In the genomic region with DNA sequence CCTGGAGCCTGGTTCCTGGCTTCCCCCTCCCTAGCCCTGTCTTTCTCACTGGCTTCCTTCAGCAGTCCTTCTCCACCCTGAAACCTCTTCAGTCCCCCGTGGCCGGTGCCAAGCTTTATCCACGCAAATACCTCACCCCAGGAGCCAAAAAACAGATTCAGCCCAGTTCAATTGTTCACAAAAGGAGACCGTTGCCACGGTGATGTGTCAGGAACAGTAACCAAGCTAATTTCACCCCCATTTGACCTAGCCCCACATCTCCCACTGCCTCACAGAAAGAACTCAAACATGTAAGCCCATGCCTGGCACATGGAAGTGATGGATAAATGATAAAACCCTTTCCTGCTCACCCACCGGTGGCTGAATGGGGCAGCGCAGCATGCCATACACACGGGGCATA, we compare ENCODE assay signal across 7 mouse cellular contexts. TPM values are rescaled to one million over a fixed set of nuclear protein-coding genes. Genes with fewer than 3 reads are reported as not detected.
DNase-seq lines count a peak whose midpoint lies in the region; ATAC-seq lines count a peak whose summit lies in the region.

No protein-coding gene starts in this region.

- no peak for ATAC-seq in lung, embryonic 15.5 days (ENCODE audit: borderline replicate concordance, extremely low read depth, low FRiP score, low TSS enrichment)
- no peak for ATAC-seq in embryonic facial prominence, embryonic 11.5 days (replicated peaks; ENCODE audit: insufficient number of reproducible peaks, low FRiP score, low TSS enrichment, low read depth)
- ATAC-seq in hindbrain, embryonic 13.5 days (ENCODE audit: low FRiP score): peak; percentile 56
- peak; percentile 52 for ATAC-seq in midbrain, embryonic 16.5 days
- ATAC-seq in monocyte, adult 5-6 weeks (replicated peaks; ENCODE audit: insufficient number of reproducible peaks, low FRiP score, low TSS enrichment, poor library complexity, severe bottlenecking): no peak

- H3K4me2 ChIP-seq in lung, embryonic 15.5 days: peak overlapping the region; percentile 81
- H3K4me2 ChIP-seq in embryonic facial prominence, embryonic 11.5 days (ENCODE audit: low read depth, low read length): peak overlapping the region; percentile 95
- peak overlapping the region; percentile 88 for H3K4me2 ChIP-seq in hindbrain, embryonic 13.5 days
- peak overlapping the region; percentile 98 for H3K4me2 ChIP-seq in midbrain, embryonic 16.5 days (ENCODE audit: low read length)

- H3K4me3 ChIP-seq in lung, embryonic 15.5 days: peak overlapping the region; percentile 51
- peak overlapping the region; percentile 47 for H3K4me3 ChIP-seq in embryonic facial prominence, embryonic 11.5 days (ENCODE audit: low read depth, low read length)
- peak overlapping the region; percentile 45 for H3K4me3 ChIP-seq in hindbrain, embryonic 13.5 days
- peak overlapping the region; percentile 51 for H3K4me3 ChIP-seq in midbrain, embryonic 16.5 days (ENCODE audit: low read depth, low read length)

- H3K9me3 ChIP-seq in lung, embryonic 15.5 days: no peaks in the 10 kb centered on the region
- no peaks in the 10 kb centered on the region for H3K9me3 ChIP-seq in embryonic facial prominence, embryonic 11.5 days (replicated peaks; ENCODE audit: control insufficient read depth, low read length)
- no peaks in the 10 kb centered on the region for H3K9me3 ChIP-seq in hindbrain, embryonic 13.5 days
- no peaks in the 10 kb centered on the region for H3K9me3 ChIP-seq in midbrain, embryonic 16.5 days (replicated peaks; ENCODE audit: control insufficient read depth, low read length, poor library complexity, severe bottlenecking)

- peak overlapping the region; percentile 51 for H3K9ac ChIP-seq in lung, embryonic 15.5 days
- no peak overlapping the region for H3K9ac ChIP-seq in embryonic facial prominence, embryonic 11.5 days (replicated peaks; ENCODE audit: low read length)
- peak overlapping the region; percentile 69; the same call in 1 of the 2 replicates for H3K9ac ChIP-seq in hindbrain, embryonic 13.5 days
- H3K9ac ChIP-seq in midbrain, embryonic 16.5 days (ENCODE audit: low read depth, low read length): peak overlapping the region; percentile 67

- 19% methylated on average over 8 of the region's 8 CpGs for WGBS in lung, embryonic 15.5 days
- WGBS in embryonic facial prominence, embryonic 11.5 days: 21% methylated on average over 8 of the region's 8 CpGs
- WGBS in hindbrain, embryonic 13.5 days: 3% methylated on average over 8 of the region's 8 CpGs
- WGBS in midbrain, embryonic 16.5 days: 4% methylated on average over 8 of the region's 8 CpGs

- H3K4me1 ChIP-seq in lung, embryonic 15.5 days: peaks cover 58% of the 10 kb centered on the region
- H3K4me1 ChIP-seq in embryonic facial prominence, embryonic 11.5 days (ENCODE audit: control insufficient read depth, insufficient read depth, low read length): peaks cover 18% of the 10 kb centered on the region
- H3K4me1 ChIP-seq in hindbrain, embryonic 13.5 days (replicated peaks): peaks cover 51% of the 10 kb centered on the region
- H3K4me1 ChIP-seq in midbrain, embryonic 16.5 days (ENCODE audit: control insufficient read depth, insufficient read depth, low read length): peaks cover 32% of the 10 kb centered on the region

- H3K36me3 ChIP-seq in lung, embryonic 15.5 days: no peaks in the 10 kb centered on the region
- H3K36me3 ChIP-seq in embryonic facial prominence, embryonic 11.5 days (replicated peaks; ENCODE audit: control insufficient read depth, insufficient read depth, low read depth, low read length): no peaks in the 10 kb centered on the region
- no peaks in the 10 kb centered on the region for H3K36me3 ChIP-seq in hindbrain, embryonic 13.5 days
- H3K36me3 ChIP-seq in midbrain, embryonic 16.5 days (ENCODE audit: control insufficient read depth, insufficient read depth, low read length): no peaks in the 10 kb centered on the region

- peak overlapping the region; percentile 57; the same call in 1 of the 2 replicates for H3K27ac ChIP-seq in lung, embryonic 15.5 days
- no peak overlapping the region for H3K27ac ChIP-seq in embryonic facial prominence, embryonic 11.5 days (replicated peaks; ENCODE audit: low read depth, low read length)
- H3K27ac ChIP-seq in hindbrain, embryonic 13.5 days: peak overlapping the region; percentile 70
- H3K27ac ChIP-seq in midbrain, embryonic 16.5 days (ENCODE audit: low read length): peak overlapping the region; percentile 68

- no peaks in the 10 kb centered on the region; the same call in 1 of the 2 replicates for H3K27me3 ChIP-seq in lung, embryonic 15.5 days
- H3K27me3 ChIP-seq in embryonic facial prominence, embryonic 11.5 days (ENCODE audit: control insufficient read depth, insufficient read depth, low read length): peaks cover 25% of the 10 kb centered on the region
- peaks cover 88% of the 10 kb centered on the region for H3K27me3 ChIP-seq in hindbrain, embryonic 13.5 days
- H3K27me3 ChIP-seq in midbrain, embryonic 16.5 days (ENCODE audit: control insufficient read depth, insufficient read depth, low read depth, low read length): peaks cover 5% of the 10 kb centered on the region

- DNase-seq in lung, postnatal 10 days: no peak
- no peak for DNase-seq in embryonic facial prominence, embryonic 11.5 days (ENCODE audit: low spot score)
- DNase-seq in adrenal gland, adult 8-10 months: no peak

RNA-seq across cellular contexts. Expression of gene Rapgef3, which starts 1.6 kb away (rescaled TPM):
- 21.1 and 23.4 TPM in 2 replicates for polyA plus RNA-seq in lung, embryonic 15.5 days (2015; fragmentation: Nextera tagmentation; extraction: Ambion mirVana)
- polyA plus RNA-seq in embryonic facial prominence, embryonic 11.5 days (2014; fragmentation: Nextera tagmentation; extraction: Ambion mirVana): 2.2 and 2.4 TPM in 2 replicates
- polyA plus RNA-seq in hindbrain, embryonic 13.5 days (2015; fragmentation: Nextera tagmentation; extraction: Ambion mirVana): 10.4 and 10.8 TPM in 2 replicates
- polyA plus RNA-seq in midbrain, embryonic 16.5 days (2015; fragmentation: Nextera tagmentation; extraction: Ambion mirVana): 19.7 and 21.3 TPM in 2 replicates
- total RNA-seq in adrenal gland, adult 8-10 months (2022): 10 to 100 TPM; 12.2 to 39.5 (median 25.7) TPM
- 0.19 to 5.1 TPM (median 1.8 TPM) in 3 replicates for total RNA-seq in monocyte, adult 5-6 weeks (2017)

RNA-seq across cellular contexts. Expression of gene Slc48a1, which starts 12.1 kb away (rescaled TPM):
- polyA plus RNA-seq in lung, embryonic 15.5 days (2015; fragmentation: Nextera tagmentation; extraction: Ambion mirVana): 38.7 and 42.2 TPM in 2 replicates
- polyA plus RNA-seq in embryonic facial prominence, embryonic 11.5 days (2014; fragmentation: Nextera tagmentation; extraction: Ambion mirVana): 18.9 and 22.8 TPM in 2 replicates
- polyA plus RNA-seq in hindbrain, embryonic 13.5 days (2015; fragmentation: Nextera tagmentation; extraction: Ambion mirVana): 59.8 and 62.9 TPM in 2 replicates
- polyA plus RNA-seq in midbrain, embryonic 16.5 days (2015; fragmentation: Nextera tagmentation; extraction: Ambion mirVana): 92.1 and 100 TPM in 2 replicates
- total RNA-seq in adrenal gland, adult 8-10 months (2022): 100 to 1,000 TPM; 120 to 216 (median 160) TPM
- total RNA-seq in monocyte, adult 5-6 weeks (2017): 20.0 to 22.8 TPM (median 22.4 TPM) in 3 replicates

RNA-seq across cellular contexts. Expression of gene Endou, which starts 35.1 kb away (rescaled TPM):
- polyA plus RNA-seq in lung, embryonic 15.5 days (2015; fragmentation: Nextera tagmentation; extraction: Ambion mirVana): 0.48 and 1.1 TPM in 2 replicates
- polyA plus RNA-seq in embryonic facial prominence, embryonic 11.5 days (2014; fragmentation: Nextera tagmentation; extraction: Ambion mirVana): not detected in 2 replicates
- 0.21 and 0.29 TPM in 2 replicates for polyA plus RNA-seq in hindbrain, embryonic 13.5 days (2015; fragmentation: Nextera tagmentation; extraction: Ambion mirVana)
- polyA plus RNA-seq in midbrain, embryonic 16.5 days (2015; fragmentation: Nextera tagmentation; extraction: Ambion mirVana): 0.14 and 0.23 TPM in 2 replicates
- 1 to 10 TPM in 1 of 4 experiments, under 1 TPM in 3; 0.35 to 1.2 (median 0.75) TPM for total RNA-seq in adrenal gland, adult 8-10 months (2022)
- total RNA-seq in monocyte, adult 5-6 weeks (2017): 0.32 to 1.6 TPM in 2 of 3 replicates, not detected in the other

Comparison
In these comparisons a context has a peak if more than half of its experiments do, and no peak if none do; other contexts are left out.
1. ATAC-seq: peak in hindbrain, embryonic 13.5 days (single experiment) and midbrain, embryonic 16.5 days (single experiment); none in lung, embryonic 15.5 days (single experiment), embryonic facial prominence, embryonic 11.5 days (single experiment) and monocyte, adult 5-6 weeks (single experiment).
2. Peak in every context shown above with its lines, with median percentiles within 50 percentile points of each other: H3K4me2 ChIP-seq and H3K4me3 ChIP-seq.